ENCODE assay signal across 8 mouse cellular contexts in genomic region chr7:141476226-141476980, GRCm38 (mm10). TPM values are rescaled to one million over a fixed set of nuclear protein-coding genes. Genes with fewer than 3 reads are reported as not detected.
DNase-seq lines count a peak whose midpoint lies in the region; ATAC-seq and TF ChIP-seq lines count a peak whose summit lies in the region.

No protein-coding gene starts in this region.

- ATAC-seq in lung, embryonic 16.5 days (ENCODE audit: low read depth): peak; percentile 83

- intact Hi-C loops in heart, adult 2 months (cut with DNase I): no loop called here

- no peaks in the 10 kb centered on the region for H3K27me3 ChIP-seq in heart, adult 2 months (ENCODE audit: control insufficient read depth, insufficient read depth, low read length)
- H3K27me3 ChIP-seq in kidney, adult 2 months (replicated peaks; ENCODE audit: control insufficient read depth, insufficient read depth, low read length): no peaks in the 10 kb centered on the region
- no peaks in the 10 kb centered on the region for H3K27me3 ChIP-seq in lung, embryonic 16.5 days (ENCODE audit: control insufficient read depth, insufficient read depth, low read depth, low read length)

- DNase-seq in thymus, postnatal 14 days: peak; percentile 47
- no peak for DNase-seq in thymus, postnatal 25 days
- peak; percentile 70 for DNase-seq in embryo, embryonic 10 days (ENCODE audit: low spot score)
- DNase-seq in heart, adult 2 months: peak; percentile 90 to 91
- DNase-seq in kidney, adult 2 months: peak; percentile 97
- peak; percentile 83 for DNase-seq in ovary, adult 18-20 months (ENCODE audit: low spot score)
- DNase-seq in frontal cortex, postnatal 14 days (ENCODE audit: low spot score in 2 of 2): no peak

- H3K9me3 ChIP-seq in lung, embryonic 16.5 days (ENCODE audit: control insufficient read depth, low read length): no peaks in the 10 kb centered on the region

- H3K9ac ChIP-seq in heart, adult 2 months (ENCODE audit: low read depth, low read length): peak overlapping the region; percentile 81
- peak overlapping the region; percentile 92 for H3K9ac ChIP-seq in lung, embryonic 16.5 days (ENCODE audit: low read length)

- H3K4me1 ChIP-seq in heart, adult 2 months (ENCODE audit: control insufficient read depth, insufficient read depth, low read length): peaks cover 23% of the 10 kb centered on the region
- H3K4me1 ChIP-seq in kidney, adult 2 months (ENCODE audit: control insufficient read depth, insufficient read depth, low read length): peaks cover 27% of the 10 kb centered on the region
- H3K4me1 ChIP-seq in lung, embryonic 16.5 days (replicated peaks; ENCODE audit: control insufficient read depth, insufficient read depth, low read length): peaks cover 45% of the 10 kb centered on the region

- 0% methylated on average over 12 of the region's 17 CpGs for WGBS in heart, adult 2 months
- WGBS in kidney, adult 2 months: under 1% methylated on average over 17 of the region's 17 CpGs
- 0% methylated on average over 17 of the region's 17 CpGs for WGBS in lung, embryonic 16.5 days

- peak overlapping the region; percentile 95 for H3K4me3 ChIP-seq in heart, adult 2 months
- peak overlapping the region; percentile 96 for H3K4me3 ChIP-seq in kidney, adult 2 months (ENCODE audit: insufficient read depth, low read depth, low read length)
- H3K4me3 ChIP-seq in lung, embryonic 16.5 days (ENCODE audit: low read length): peak overlapping the region; percentile 86

- TF ChIP-seq CTCF in heart, adult 2 months (IDR thresholded peaks at IDR 0.05): peak; percentile 53
- 0 out of 2 replicates have a peak, but pooled peaks have one; percentile 26 for TF ChIP-seq CTCF in kidney, adult 2 months (conservative IDR thresholded peaks at IDR 0.05; ENCODE audit: insufficient read depth, insufficient read length, low read depth, low read length)

- peak overlapping the region; percentile 94 for H3K4me2 ChIP-seq in lung, embryonic 16.5 days (ENCODE audit: low read depth, low read length)

- peak; percentile 86; the same call in 1 of the 2 replicates for TF ChIP-seq EP300 in heart, adult 2 months (IDR thresholded peaks at IDR 0.05; ENCODE audit: insufficient read depth, low read depth, low read length)

- no peaks in the 10 kb centered on the region for H3K36me3 ChIP-seq in heart, adult 2 months (ENCODE audit: control insufficient read depth, insufficient read depth, low read length)
- no peaks in the 10 kb centered on the region for H3K36me3 ChIP-seq in kidney, adult 2 months (ENCODE audit: control insufficient read depth, insufficient read depth, low read length)
- peaks cover 9% of the 10 kb centered on the region for H3K36me3 ChIP-seq in lung, embryonic 16.5 days (ENCODE audit: control insufficient read depth, insufficient read depth, low read length)

- peak overlapping the region; percentile 91 for H3K27ac ChIP-seq in heart, adult 2 months
- peak overlapping the region; percentile 98 for H3K27ac ChIP-seq in kidney, adult 2 months (ENCODE audit: insufficient read depth, low read depth, low read length)
- H3K27ac ChIP-seq in lung, embryonic 16.5 days (ENCODE audit: low read length): peak overlapping the region; percentile 99

- no peaks in the 10 kb centered on the region; the same call in 1 of the 2 replicates for H3K79me2 ChIP-seq in heart, adult 2 months (replicated peaks; ENCODE audit: control insufficient read depth, insufficient read depth, low read length)

- TF ChIP-seq POLR2A in heart, adult 2 months (IDR thresholded peaks at IDR 0.05; ENCODE audit: insufficient read depth, low read depth, low read length): peak; percentile 71
- TF ChIP-seq POLR2A in kidney, adult 2 months (IDR thresholded peaks at IDR 0.05; ENCODE audit: low read depth, low read length): no peak

RNA-seq across cellular contexts. Expression of gene Tspan4, which starts 1.4 kb away (rescaled TPM):
- 10 to 100 TPM; 17.1 to 40.0 TPM for total RNA-seq in heart, adult 2 months (2021)
- 61.9 and 77.5 TPM in 2 replicates for polyA plus RNA-seq in heart, adult 2 months (2012; rRNA removed)
- 143 and 162 TPM in 2 replicates for polyA plus RNA-seq in kidney, adult 2 months (2012; rRNA removed)
- 88.3 and 91.2 TPM in 2 replicates for polyA plus RNA-seq in lung, embryonic 16.5 days (2015; fragmentation: Nextera tagmentation; extraction: Ambion mirVana)

RNA-seq across cellular contexts. Expression of gene Polr2l, which starts 1.5 kb away (rescaled TPM):
- 10 to 100 TPM; 71.7 to 82.8 TPM for total RNA-seq in heart, adult 2 months (2021)
- 62.6 and 64.4 TPM in 2 replicates for polyA plus RNA-seq in heart, adult 2 months (2012; rRNA removed)
- polyA plus RNA-seq in kidney, adult 2 months (2012; rRNA removed): 67.3 and 70.9 TPM in 2 replicates
- polyA plus RNA-seq in lung, embryonic 16.5 days (2015; fragmentation: Nextera tagmentation; extraction: Ambion mirVana): 59.9 and 61.3 TPM in 2 replicates

RNA-seq across cellular contexts. Expression of gene Cd151, which starts 9.2 kb away (rescaled TPM):
- 100 to 1,000 TPM; 272 to 334 TPM for total RNA-seq in heart, adult 2 months (2021)
- polyA plus RNA-seq in heart, adult 2 months (2012; rRNA removed): 395 and 491 TPM in 2 replicates
- polyA plus RNA-seq in kidney, adult 2 months (2012; rRNA removed): 274 and 343 TPM in 2 replicates
- 36.4 and 39.3 TPM in 2 replicates for polyA plus RNA-seq in lung, embryonic 16.5 days (2015; fragmentation: Nextera tagmentation; extraction: Ambion mirVana)

RNA-seq across cellular contexts. Expression of gene Cracr2b, which starts 15.5 kb away (rescaled TPM):
- 10 to 100 TPM; 15.4 to 19.4 TPM for total RNA-seq in heart, adult 2 months (2021)
- 23.8 and 35.0 TPM in 2 replicates for polyA plus RNA-seq in heart, adult 2 months (2012; rRNA removed)
- 15.3 and 22.2 TPM in 2 replicates for polyA plus RNA-seq in kidney, adult 2 months (2012; rRNA removed)
- 39.3 and 42.0 TPM in 2 replicates for polyA plus RNA-seq in lung, embryonic 16.5 days (2015; fragmentation: Nextera tagmentation; extraction: Ambion mirVana)

RNA-seq across cellular contexts. Expression of gene Pnpla2, which starts 21.4 kb away (rescaled TPM):
- 100 to 1,000 TPM; 398 to 572 TPM for total RNA-seq in heart, adult 2 months (2021)
- polyA plus RNA-seq in heart, adult 2 months (2012; rRNA removed): 597 and 669 TPM in 2 replicates
- polyA plus RNA-seq in kidney, adult 2 months (2012; rRNA removed): 350 and 353 TPM in 2 replicates
- 42.9 and 46.2 TPM in 2 replicates for polyA plus RNA-seq in lung, embryonic 16.5 days (2015; fragmentation: Nextera tagmentation; extraction: Ambion mirVana)

Comparison
In these comparisons a context has a peak if more than half of its experiments do, and no peak if none do; other contexts are left out.
1. DNase-seq: peak in thymus, postnatal 14 days (single experiment), embryo, embryonic 10 days (single experiment), heart, adult 2 months (2 of 2), kidney, adult 2 months (single experiment) and ovary, adult 18-20 months (single experiment); none in thymus, postnatal 25 days (single experiment) and frontal cortex, postnatal 14 days (0 of 2).
2. Peak in every context shown above with its lines, with median percentiles within 50 percentile points of each other: H3K27ac ChIP-seq and H3K4me3 ChIP-seq.